Mouse (Mus musculus): ENCODE measurements at regions not wholly inside any gene's neighbourhood (a gene's known extent, or its start where the extent isn't known, plus 50 kb on each side); places are given as distances from the start of the nearest gene placed in this dataset.

DNA sequence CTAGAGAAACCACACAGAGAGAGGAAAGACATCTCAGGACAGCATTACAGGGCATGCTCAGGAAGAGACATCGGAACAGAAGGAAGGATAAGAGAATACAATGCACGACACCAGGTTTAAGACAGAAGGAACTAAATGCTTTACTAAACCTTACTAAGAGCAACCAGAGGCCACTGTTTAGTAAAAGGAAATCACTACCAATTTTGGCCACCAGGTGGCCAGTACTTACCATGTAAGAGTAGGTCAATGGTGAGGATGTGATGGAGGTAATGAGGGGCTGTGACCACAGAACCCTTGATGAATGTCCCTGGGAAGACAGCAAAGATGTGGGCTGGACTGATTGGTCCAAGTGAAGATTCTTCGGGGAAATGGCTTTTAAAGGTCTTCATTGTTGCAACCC is 174.9 kb downstream of the Ly86 start:
- H3K36me3 ChIP-seq: no peaks in the 10 kb centered on the region
- H3K4me3 ChIP-seq: no peak overlapping the region
- no peak for DNase-seq (ENCODE audit: low spot score)
- no peak overlapping the region for H3K27ac ChIP-seq
- H3K9me3 ChIP-seq: no peaks in the 10 kb centered on the region
- WGBS: 76% methylated on average over 3 of the region's 3 CpGs
- no peaks in the 10 kb centered on the region; the same call in 1 of the 2 replicates for H3K4me1 ChIP-seq
- no peaks in the 10 kb centered on the region for H3K27me3 ChIP-seq (ENCODE audit: insufficient read depth, poor library complexity, severe bottlenecking)

DNA sequence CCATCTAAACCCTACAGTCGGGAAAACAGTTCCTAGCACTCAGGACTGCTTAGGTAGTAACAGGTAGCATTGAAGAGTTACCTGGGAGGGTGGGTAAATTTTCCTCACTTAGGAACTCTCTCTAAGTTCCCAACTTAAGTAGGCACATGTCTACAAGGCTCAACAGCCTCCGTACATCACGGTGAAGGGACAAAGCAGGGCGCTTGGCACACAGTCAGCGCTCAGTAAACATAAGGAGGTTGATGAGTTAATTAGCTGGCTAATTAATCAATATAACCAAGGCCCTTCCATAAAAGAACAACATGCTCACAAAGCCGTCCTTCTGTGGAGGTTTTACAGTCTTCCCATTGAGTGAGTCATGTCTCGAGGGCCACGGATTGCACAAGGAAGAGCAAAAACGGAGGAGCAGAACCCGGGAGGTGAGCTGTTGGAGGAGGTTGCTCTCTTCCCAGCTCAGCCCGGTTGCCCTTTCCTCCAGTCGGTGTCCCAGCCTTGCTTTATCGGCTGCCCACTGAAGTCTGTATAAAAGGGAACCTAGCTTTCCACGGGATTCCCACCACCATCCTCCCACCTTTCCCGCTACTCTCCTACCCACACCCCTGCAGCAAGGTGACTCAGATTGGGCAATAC is 180.2 kb downstream of the Ly86 start:
- Histone ChIP-seq H3K27me3 (ENCODE audit: insufficient read depth, poor library complexity, severe bottlenecking) (no peaks in the 10 kb centered on the region), H3K4me3 (no peak overlapping the region), H3K36me3 (no peaks in the 10 kb centered on the region), H3K9me3 (no peaks in the 10 kb centered on the region), H3K4me1 (peaks cover 19% of the 10 kb centered on the region), H3K27ac (no peak overlapping the region)
- 88% methylated on average over 15 of the region's 15 CpGs for WGBS
- DNase-seq (ENCODE audit: low spot score): no peak

DNA sequence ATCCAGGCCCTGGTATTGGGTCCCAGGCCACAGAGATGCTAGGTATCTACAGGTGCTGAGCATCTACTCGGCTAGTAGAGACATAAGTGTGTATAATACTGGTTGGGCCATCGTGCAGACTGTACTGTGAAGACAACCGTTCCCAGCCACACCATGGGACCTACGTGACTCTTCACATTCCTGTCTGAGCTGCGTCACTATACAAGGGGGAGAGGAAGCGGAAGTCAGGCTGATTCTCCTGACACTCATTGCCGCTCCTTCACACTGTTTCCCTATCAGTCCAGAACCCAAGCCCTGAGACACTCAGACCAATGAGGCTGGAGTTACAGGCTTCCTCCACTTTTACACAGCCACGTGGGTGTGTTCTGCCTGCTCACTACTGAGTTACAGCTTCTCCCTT is 181.1 kb downstream of the Ly86 start:
- 56% methylated on average over 8 of the region's 8 CpGs for WGBS

DNA sequence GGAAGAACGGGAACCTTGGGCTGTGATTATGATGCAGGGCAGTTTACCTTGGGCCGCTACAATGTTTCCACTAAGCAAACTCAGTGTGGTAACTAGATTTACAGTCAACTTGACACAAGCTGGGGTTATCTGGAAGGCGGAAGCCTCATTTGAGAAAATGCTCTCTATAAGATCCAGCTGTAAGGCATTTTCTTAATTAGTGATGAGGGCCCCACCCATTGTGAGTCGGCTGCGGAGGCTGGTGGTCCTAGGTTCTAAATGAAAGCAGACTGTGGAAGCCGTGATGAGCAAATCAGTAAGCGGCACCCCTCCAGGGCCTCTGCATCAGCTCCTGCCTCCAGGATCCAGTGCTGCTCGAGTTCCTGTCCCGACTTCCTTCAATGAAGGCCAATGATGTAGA is 183.4 kb downstream of the Ly86 start:
- Histone ChIP-seq H3K9me3 (no peaks in the 10 kb centered on the region), H3K4me1 (peaks cover 31% of the 10 kb centered on the region), H3K4me3 (no peak overlapping the region), H3K27me3 (ENCODE audit: insufficient read depth, poor library complexity, severe bottlenecking) (no peaks in the 10 kb centered on the region), H3K36me3 (no peaks in the 10 kb centered on the region), H3K27ac (no peak overlapping the region)
- no peak for DNase-seq (ENCODE audit: low spot score)
- 23% methylated on average over 9 of the region's 9 CpGs for WGBS

More for the DNA sequence above, 181.1 kb downstream of the Ly86 start:
- no peak overlapping the region for H3K4me3 ChIP-seq
- no peaks in the 10 kb centered on the region for H3K36me3 ChIP-seq
- DNase-seq (ENCODE audit: low spot score): no peak
- peaks cover 19% of the 10 kb centered on the region for H3K4me1 ChIP-seq
- no peaks in the 10 kb centered on the region for H3K27me3 ChIP-seq (ENCODE audit: insufficient read depth, poor library complexity, severe bottlenecking)
- H3K27ac ChIP-seq: peak overlapping the region; percentile 30; the same call in 1 of the 2 replicates
- no peaks in the 10 kb centered on the region for H3K9me3 ChIP-seq

DNA sequence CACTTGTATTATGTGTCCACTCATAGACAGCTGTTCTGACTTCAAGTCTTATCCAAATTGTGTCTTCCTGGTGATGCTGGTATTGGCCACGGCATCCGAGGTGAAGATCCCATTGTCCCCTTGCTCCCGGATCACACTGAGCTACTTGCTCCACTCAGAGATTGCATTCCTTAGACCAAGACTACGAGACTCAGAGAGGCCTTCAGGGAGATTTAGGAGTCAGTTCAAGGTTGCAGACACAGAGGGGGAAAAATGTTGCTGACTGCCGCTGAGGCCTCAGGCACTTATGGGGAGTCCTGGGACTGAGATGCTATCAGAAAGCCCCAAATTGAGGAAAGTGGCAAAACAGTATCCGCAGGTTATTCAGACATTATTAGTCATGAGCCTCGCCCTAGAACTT is 183.9 kb downstream of the Ly86 start:
- H3K27ac ChIP-seq: no peak overlapping the region
- H3K4me3 ChIP-seq: no peak overlapping the region
- no peaks in the 10 kb centered on the region for H3K27me3 ChIP-seq (ENCODE audit: insufficient read depth, poor library complexity, severe bottlenecking)
- no peaks in the 10 kb centered on the region for H3K36me3 ChIP-seq
- H3K4me1 ChIP-seq: peaks cover 31% of the 10 kb centered on the region
- 54% methylated on average over 7 of the region's 7 CpGs for WGBS
- no peak for DNase-seq (ENCODE audit: low spot score)
- no peaks in the 10 kb centered on the region for H3K9me3 ChIP-seq

DNA sequence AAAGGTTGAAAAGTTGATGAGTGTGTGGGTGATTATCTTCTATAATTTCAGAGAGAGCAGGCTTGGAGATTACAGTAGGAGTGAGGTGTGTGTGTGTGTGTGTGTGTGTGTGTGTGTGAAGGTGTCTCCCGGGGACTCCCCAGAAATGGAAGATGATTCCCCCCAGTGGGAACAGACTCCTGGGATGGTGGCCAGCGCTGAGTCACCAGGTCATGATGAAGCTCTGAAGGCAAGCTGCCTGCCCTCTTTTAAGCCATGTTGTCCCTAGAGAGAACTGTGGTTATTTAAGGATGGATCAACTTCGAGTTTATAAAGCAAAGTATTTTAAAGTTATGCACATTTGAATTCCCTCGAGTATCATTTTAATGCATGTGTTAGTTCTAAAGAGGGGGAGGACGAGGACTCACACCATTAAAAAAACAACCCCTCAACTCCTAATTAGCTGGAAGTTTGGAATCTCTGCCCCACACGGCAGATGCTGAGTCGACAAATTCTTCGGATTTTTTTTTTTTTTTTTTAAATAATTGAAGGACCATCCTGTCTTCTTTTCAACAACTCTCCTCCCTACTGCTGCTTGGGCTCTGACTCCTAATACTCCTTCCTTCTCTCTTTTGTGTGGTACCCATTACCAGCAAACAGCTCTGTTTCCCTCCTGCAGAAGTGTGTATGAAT is 186.6 kb downstream of the Ly86 start:
- no peak overlapping the region for H3K27ac ChIP-seq
- 59% methylated on average over 8 of the region's 8 CpGs for WGBS
- no peaks in the 10 kb centered on the region for H3K27me3 ChIP-seq (ENCODE audit: insufficient read depth, poor library complexity, severe bottlenecking)
- no peaks in the 10 kb centered on the region for H3K9me3 ChIP-seq
- H3K36me3 ChIP-seq: no peaks in the 10 kb centered on the region
- peaks cover 31% of the 10 kb centered on the region for H3K4me1 ChIP-seq
- DNase-seq (ENCODE audit: low spot score): no peak
- no peak overlapping the region for H3K4me3 ChIP-seq

DNA sequence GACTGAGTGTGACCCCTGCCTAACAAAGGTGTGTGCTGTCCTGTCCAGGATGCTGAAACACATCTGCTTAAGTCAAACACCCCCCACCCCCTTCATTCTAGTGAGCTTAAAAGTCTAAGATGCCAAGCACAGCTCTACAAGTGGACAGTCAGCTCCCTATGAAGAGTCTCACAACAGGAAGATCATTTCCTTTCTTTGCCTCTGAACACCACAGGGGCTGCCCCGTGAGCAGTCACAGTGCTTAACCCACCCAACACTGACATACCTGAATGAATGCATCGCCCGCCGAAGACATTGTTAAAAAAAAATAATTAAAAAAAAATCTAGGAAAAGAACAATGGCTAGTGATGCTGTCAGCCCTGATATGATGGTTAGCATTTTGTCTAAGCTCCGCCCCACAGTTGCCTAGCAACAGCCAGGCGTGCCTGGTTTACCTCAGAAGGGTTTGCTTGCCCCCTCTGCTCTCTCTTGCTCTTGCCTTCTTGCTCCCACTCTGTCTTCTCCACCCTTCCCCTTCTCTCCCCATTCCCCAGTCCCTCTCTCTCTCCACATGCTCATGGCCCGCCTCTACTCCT is 187.7 kb downstream of the Ly86 start:
- Histone ChIP-seq H3K27ac (no peak overlapping the region), H3K4me3 (no peak overlapping the region), H3K4me1 (peaks cover 27% of the 10 kb centered on the region), H3K36me3 (no peaks in the 10 kb centered on the region), H3K27me3 (ENCODE audit: insufficient read depth, poor library complexity, severe bottlenecking) (no peaks in the 10 kb centered on the region), H3K9me3 (no peaks in the 10 kb centered on the region)
- WGBS: 69% methylated on average over 7 of the region's 7 CpGs
- DNase-seq (ENCODE audit: low spot score): no peak

DNA sequence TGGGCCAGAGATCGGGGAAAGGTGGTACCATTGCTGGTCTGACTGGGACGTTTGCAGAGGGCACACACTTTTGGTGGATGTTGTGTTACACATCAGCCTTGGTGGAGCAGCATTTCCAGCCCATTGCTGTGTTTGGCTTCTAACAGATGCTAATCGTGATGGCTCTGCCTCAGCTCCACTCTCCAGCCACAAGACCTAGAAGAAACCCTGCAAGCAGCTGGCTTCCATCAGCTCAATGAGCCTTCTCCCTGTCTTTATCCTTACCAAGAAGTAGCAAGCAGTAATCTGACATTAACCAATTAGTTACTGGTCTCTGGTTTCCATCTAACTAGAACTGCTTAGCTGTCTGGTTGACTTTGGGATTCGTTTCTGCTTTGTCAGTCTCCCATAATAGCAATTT is 188.8 kb downstream of the Ly86 start:
- no peaks in the 10 kb centered on the region for H3K9me3 ChIP-seq
- H3K36me3 ChIP-seq: no peaks in the 10 kb centered on the region
- H3K4me1 ChIP-seq: peaks cover 15% of the 10 kb centered on the region
- no peak for DNase-seq (ENCODE audit: low spot score)
- no peak overlapping the region for H3K27ac ChIP-seq
- no peaks in the 10 kb centered on the region for H3K27me3 ChIP-seq (ENCODE audit: insufficient read depth, poor library complexity, severe bottlenecking)
- no peak overlapping the region for H3K4me3 ChIP-seq
- WGBS: 64% methylated on average over 4 of the region's 4 CpGs

DNA sequence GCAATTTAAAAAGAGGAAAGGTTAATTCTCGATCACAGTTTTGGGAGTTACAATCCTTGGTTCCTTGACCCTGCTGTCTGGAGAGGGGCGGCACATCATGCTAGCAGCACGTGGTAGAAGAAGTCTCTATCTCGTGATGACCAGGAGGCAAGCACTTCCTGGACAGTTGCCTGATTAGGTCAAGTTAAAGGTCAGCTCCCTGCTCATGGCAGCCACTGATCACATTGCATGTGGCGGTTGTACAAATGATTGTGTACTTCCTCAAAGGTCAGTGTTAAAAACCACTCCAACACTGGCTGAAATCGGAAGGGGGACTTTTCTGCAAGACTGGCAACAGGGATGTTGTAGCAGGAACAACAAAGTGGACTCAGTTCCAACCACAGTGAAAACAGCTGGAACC is 192.3 kb downstream of the Ly86 start:
- Histone ChIP-seq H3K36me3 (no peaks in the 10 kb centered on the region), H3K9me3 (no peaks in the 10 kb centered on the region), H3K4me1 (peaks cover 23% of the 10 kb centered on the region), H3K27me3 (ENCODE audit: insufficient read depth, poor library complexity, severe bottlenecking) (no peaks in the 10 kb centered on the region), H3K27ac (no peak overlapping the region), H3K4me3 (no peak overlapping the region)
- no peak for DNase-seq (ENCODE audit: low spot score)
- WGBS: 54% methylated on average over 6 of the region's 6 CpGs

DNA sequence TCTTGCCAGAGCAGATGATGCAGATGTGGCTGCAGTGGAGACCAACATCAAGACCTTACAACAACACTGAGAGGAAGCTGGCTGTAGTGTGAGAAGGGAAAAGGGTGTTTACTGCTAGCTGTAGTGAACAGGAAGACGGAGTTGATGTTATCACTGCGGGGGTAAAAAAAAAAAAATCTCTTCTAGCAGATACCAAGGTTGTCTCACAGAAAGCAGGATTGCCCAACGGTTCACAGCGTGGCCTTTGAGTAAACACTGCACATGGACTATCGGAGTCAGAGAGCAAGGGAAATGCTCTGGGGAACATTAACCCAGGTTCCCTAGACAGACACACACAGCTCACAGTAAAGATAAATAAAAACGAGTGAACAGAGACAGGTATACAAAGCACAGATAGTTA is 192.8 kb downstream of the Ly86 start:
- DNase-seq (ENCODE audit: low spot score): no peak
- no peaks in the 10 kb centered on the region for H3K9me3 ChIP-seq
- no peak overlapping the region for H3K4me3 ChIP-seq
- no peak overlapping the region for H3K27ac ChIP-seq
- H3K27me3 ChIP-seq (ENCODE audit: insufficient read depth, poor library complexity, severe bottlenecking): no peaks in the 10 kb centered on the region
- H3K36me3 ChIP-seq: no peaks in the 10 kb centered on the region
- WGBS: 54% methylated on average over 6 of the region's 6 CpGs
- peaks cover 21% of the 10 kb centered on the region for H3K4me1 ChIP-seq

DNA sequence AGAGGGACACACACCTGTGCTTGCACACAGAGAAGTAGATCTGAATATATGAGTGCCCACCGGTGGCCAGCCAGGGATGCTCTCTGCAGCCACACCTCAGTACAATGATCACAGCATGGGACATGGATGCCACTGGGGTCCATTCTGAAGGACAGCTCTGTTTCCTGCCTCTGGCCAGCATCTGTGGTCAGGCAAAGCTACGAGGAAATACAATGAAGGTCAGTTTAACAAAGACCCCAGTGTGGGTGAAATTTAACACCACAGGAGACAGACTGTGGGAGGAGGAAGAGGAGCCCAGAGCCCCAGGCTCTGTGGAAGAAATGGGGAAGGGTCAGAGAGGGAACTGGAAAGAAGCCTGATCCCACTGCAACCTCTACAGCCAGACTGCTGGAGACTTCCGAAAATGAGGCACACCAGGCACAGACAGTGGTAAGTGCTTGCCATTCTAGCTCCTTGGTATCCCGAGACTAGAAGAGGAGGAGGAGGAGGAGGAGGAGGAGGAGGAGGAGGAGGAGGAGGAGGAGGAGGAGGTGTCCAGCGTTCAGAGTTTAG is 196.0 kb downstream of the Ly86 start:
- Histone ChIP-seq H3K4me3 (no peak overlapping the region), H3K27ac (peak overlapping the region; percentile 56; the same call in 1 of the 2 replicates), H3K4me1 (peaks cover 19% of the 10 kb centered on the region), H3K27me3 (ENCODE audit: insufficient read depth, poor library complexity, severe bottlenecking) (no peaks in the 10 kb centered on the region), H3K9me3 (no peaks in the 10 kb centered on the region), H3K36me3 (no peaks in the 10 kb centered on the region)
- DNase-seq (ENCODE audit: low spot score): no peak
- 45% methylated on average over 4 of the region's 5 CpGs for WGBS

DNA sequence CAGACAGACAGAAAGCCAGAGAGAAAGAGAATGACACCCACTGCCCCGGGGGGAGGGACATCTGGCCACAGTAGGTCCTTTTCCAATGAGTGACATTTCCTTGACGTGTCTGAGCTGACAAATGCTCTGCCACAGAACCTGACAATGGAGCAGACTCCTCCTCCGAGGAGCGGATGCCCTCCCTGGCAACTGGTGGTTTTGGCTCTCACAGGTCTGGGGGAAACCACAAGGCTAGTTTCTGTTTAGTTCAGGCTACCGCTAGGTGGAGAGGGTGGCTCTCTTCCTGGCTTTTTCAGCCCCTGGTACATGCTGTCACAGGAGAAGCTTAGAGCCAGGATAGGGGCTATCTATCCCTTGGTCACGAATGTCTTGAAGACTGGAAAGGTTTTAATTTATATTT is 196.7 kb downstream of the Ly86 start:
- H3K27ac ChIP-seq: peak overlapping the region; percentile 63; the same call in 1 of the 2 replicates
- WGBS: 8% methylated on average over 6 of the region's 6 CpGs
- H3K4me1 ChIP-seq: peaks cover 19% of the 10 kb centered on the region

DNA sequence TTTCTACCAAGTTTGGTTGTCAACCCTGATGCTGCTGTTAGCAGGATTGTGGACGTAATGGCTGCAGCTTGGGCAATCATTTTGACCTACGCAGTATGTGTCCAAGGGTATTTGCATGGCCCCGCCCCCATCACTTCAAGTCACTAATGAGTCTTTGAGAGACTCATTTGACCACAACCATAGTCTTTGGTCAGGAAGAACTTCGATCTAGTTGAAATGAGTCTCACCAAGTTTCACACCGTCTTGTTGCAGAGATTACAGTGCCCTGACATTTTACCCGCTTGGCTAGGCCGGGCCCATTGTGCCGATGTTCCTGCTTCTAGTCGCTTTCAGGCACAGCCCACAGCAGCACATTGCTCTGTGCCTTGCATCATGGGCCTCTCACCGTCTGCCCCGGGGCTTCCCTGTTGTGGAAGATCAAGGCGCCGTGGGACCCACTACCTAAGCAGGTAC is 197.8 kb downstream of the Ly86 start:
- Histone ChIP-seq H3K36me3 (no peaks in the 10 kb centered on the region), H3K9me3 (no peaks in the 10 kb centered on the region), H3K27me3 (ENCODE audit: insufficient read depth, poor library complexity, severe bottlenecking) (no peaks in the 10 kb centered on the region), H3K4me1 (peaks cover 30% of the 10 kb centered on the region), H3K4me3 (no peak overlapping the region), H3K27ac (0 out of 2 replicates have a peak overlapping the region, but pooled peaks have one; percentile 31)
- DNase-seq (ENCODE audit: low spot score): no peak
- 86% methylated on average over 13 of the region's 13 CpGs for WGBS

More for the DNA sequence above, 196.7 kb downstream of the Ly86 start:
- H3K4me3 ChIP-seq: no peak overlapping the region
- H3K36me3 ChIP-seq: no peaks in the 10 kb centered on the region
- no peak for DNase-seq (ENCODE audit: low spot score)
- H3K9me3 ChIP-seq: no peaks in the 10 kb centered on the region
- H3K27me3 ChIP-seq (ENCODE audit: insufficient read depth, poor library complexity, severe bottlenecking): no peaks in the 10 kb centered on the region

Measured in heart, embryonic 10.5 days (tissue).